Mouse (Mus musculus) T-helper 17 cell (primary cell): ENCODE data around the gene Dpf2.

Experiments
- in situ Hi-C, 2 experiments: fragments of 300-600 bp; cut with MboI, MseI; formaldehyde crosslinking; loops; 1 replicate in 1 of 2; 2 replicates in 1 of 2; pipeline ENCODE4 v1.15.1; 2025; ENCODE audit warnings: high pct_unique_total_duplicates in 2 of 2

Dpf2 gene

DNA sequence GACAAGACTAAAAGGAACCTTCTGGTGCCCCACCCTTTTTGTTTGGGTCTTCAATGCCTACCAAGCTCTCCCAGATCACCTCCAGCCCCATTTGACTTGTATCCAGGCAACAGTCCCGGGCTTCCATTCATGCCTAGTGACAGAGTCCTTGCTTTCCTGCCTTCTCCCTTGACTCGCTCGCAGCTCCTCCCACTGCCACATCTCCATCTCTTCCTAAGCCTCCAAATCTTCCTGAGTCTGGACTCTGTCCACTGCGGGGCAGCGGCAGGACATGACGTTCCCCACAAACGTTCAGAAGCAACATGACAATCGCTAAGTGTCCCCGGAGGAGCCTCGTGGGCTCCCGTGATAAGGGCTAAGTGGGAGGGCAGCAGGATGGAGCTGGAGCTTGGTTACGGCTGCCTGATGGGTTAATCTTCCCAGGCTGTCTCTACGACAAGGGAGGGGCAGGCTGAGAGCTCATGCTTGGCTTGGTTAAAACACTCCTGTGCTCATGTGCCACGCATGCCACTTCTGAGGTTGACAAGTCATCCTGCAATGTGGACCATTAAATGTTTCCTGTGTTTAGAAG is 25.1 kb upstream of the Dpf2 start:
- in situ Hi-C loops, result loop anchor here in 1 of 2 experiments (25.0 kb wide), 1 partner anchor 924 kb away; the partner anchor contains the start of gene Ccdc88b

- in situ Hi-C loops, result loop anchor here in 1 of 2 experiments (25.0 kb wide), 1 partner anchor 925 kb away; the partner anchor contains the start of gene Ccdc88b
These were observed 24.5 kb upstream of the Dpf2 start for GRCm38 (mm10) chr19:5937095-5937835.

DNA sequence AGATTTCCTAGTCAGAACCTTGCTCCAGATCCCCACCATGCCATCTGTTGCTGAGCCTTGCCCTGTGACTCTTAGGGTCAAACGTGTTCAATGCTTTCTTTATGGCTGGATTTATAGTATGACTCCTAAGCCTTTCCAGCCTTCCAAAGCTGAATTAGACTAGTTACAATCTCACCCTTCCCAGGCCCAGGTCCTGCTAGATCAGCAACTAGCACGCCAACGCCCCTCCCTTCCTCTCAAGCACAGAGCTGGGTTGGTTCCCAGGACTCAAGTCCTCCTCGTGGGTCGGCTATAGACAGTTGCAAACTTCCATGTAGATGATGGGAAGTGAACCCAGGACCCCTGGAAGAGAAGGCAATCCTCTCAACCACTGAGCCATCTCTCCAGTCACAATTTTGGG is 22.9 kb upstream of the Dpf2 start:
- in situ Hi-C loops, result loop anchor here in 1 of 2 experiments (25.0 kb wide), 1 partner anchor 927 kb away; the partner anchor contains the start of gene Ccdc88b

DNA sequence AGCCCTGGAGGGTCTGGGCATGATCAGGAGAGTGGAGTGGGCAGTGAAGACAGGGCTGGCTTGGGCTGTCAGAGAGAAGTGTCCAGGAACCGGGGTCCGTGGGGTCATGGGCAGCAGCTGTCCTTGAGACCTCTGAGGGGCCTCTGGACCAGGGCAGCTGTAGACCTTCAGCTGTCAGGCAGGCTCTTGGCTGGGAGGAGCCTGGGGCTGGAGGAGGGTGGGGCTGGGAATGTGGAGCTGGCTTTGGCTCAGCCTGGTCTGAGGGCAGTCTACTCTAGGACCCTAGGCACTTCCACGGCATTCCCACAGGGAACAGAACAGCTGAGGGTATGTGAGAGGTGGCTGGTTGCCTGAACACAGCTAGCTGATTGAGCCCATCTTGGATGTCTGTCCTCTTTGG is 22.5 kb upstream of the Dpf2 start:
- in situ Hi-C loops, result loop anchor here in 1 of 2 experiments (25.0 kb wide), 1 partner anchor 927 kb away; the partner anchor contains the start of gene Ccdc88b

- in situ Hi-C loops, result loop anchor here in 1 of 2 experiments (25.0 kb wide), 1 partner anchor 932 kb away; the partner anchor contains the start of gene Ccdc88b
These were observed 17.1 kb upstream of the Dpf2 start for GRCm38 (mm10) chr19:5929634-5930596.

- in situ Hi-C loops, result loop anchor here in 1 of 2 experiments (25.0 kb wide), 1 partner anchor 934 kb away; the partner anchor contains the start of gene Ccdc88b
These were observed 15.7 kb upstream of the Dpf2 start for GRCm38 (mm10) chr19:5928546-5928945.

GRCm38 (mm10) chr19:5928104-5928503 is 15.3 kb upstream of the Dpf2 start:
- in situ Hi-C loops, result loop anchor here in 1 of 2 experiments (25.0 kb wide), 1 partner anchor 934 kb away; the partner anchor contains the start of gene Ccdc88b

GRCm38 (mm10) chr19:5927532-5927931 is 14.7 kb upstream of the Dpf2 start:
- in situ Hi-C loops, result loop anchor here in 1 of 2 experiments (25.0 kb wide), 1 partner anchor 935 kb away; the partner anchor contains the start of gene Ccdc88b

DNA sequence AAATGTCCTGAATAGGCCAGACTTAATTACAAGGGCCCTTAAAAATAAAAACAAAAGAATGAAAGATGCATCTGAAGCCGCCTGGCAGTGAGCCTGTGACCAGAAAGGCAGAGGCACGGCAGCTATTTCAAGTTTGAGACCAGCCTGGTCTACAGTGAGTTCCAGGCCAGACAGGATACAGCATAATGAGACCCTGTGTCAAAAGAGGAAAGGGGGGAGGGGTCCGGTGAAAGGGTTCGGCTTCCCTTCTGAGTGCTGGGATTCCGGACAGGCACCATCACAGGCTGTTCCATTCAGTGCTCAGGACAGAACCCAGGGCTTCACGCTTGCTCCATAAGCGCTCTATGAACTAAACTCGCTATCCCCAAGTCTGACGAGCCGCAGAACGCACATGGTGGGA is 14.2 kb upstream of the Dpf2 start:
- in situ Hi-C loops, result loop anchor here in 1 of 2 experiments (25.0 kb wide), 1 partner anchor 935 kb away; the partner anchor contains the start of gene Ccdc88b

DNA sequence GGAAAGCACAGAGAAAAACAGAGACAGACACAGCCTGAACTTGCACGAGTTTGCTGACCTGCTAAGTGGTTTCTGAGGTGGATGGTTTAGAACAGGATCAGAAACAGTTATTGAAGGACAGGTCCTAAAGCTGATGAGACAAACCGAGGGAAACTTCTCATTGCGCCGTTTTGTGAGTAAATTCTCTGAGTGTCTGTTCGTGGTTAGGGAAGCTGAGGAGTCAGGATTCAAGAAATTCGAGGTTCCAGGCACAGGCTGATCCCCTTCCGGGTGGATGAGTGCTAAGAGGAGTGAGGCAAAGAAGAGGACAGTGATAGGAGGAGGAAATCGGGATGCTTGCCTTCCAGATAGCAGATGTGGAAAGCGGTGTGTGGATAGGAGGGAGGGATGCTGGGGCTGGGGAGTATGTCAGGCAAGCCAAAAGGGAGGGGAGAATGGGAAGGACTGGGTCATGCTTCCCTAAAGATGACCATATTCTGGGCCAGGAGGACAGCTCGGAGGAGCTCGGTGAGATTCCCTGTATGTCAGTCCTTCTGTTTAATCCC is 12.6 kb upstream of the Dpf2 start:
- in situ Hi-C loops, result loop anchor here in 1 of 2 experiments (25.0 kb wide), 1 partner anchor 937 kb away; the partner anchor contains the start of gene Ccdc88b

DNA sequence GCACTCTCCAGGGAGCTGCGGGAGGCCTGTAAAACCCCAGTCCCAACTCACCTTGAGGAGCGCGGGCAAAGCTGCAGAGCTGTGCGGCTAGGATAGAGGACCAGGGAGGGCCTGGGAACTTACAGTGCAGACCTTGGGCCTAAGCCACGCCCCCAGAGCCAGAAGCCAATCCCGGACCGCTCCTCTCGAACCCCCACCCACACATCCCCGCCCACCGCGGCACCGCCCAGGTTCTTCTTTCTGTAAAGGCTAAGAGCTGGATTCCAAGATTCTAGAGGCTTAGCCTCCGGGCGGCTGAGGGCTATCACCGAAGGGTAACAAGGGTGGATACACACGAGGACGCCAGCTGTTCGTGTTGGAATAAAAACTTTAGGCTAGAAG is 11.9 kb upstream of the Dpf2 start, which contains the start of gene Cdc42ep2:
Cdc42ep2 (minus strand) TSS at position 104 of the 381 bp plus-strand sequence.
- in situ Hi-C loops, result loop anchor here (5.0 to 25.0 kb wide), 3 partner anchors 33 to 938 kb away; partner anchors contain the start of genes Capn1 (in 1 of the 2) and Ccdc88b (in 1 of the 2)

- in situ Hi-C loops, result loop anchor here (5.0 kb wide), 2 partner anchors 33 to 93 kb away; partner anchors contain the start of gene Capn1 (in 1 of the 2)
These were observed 11.3 kb upstream of the Dpf2 start for GRCm38 (mm10) chr19:5923990-5924712.

DNA sequence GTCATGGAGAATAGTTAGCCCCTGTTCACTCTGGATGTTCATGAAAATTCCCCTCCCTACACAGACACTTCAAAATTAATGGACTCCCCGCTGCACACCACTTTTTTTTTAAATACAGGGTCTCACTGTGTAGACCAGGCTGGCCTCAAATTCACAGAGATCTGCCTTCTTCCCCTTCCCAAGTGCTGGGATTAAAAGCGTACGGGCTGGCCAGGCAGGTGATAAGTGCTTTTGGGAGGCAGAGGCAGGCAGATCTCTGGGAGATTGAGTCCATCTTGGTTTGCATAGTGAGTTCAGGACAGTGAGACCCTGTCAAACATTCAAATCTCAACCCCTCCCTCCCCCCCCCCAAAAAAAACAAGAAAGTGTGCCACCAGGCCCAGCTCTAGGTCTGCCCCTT is 10.2 kb upstream of the Dpf2 start:
- in situ Hi-C loops, result loop anchor here (5.0 kb wide), 2 partner anchors 34 to 94 kb away; partner anchors contain the start of gene Capn1 (in 1 of the 2)

- in situ Hi-C loops, result loop anchor here (5.0 kb wide), 2 partner anchors 35 to 95 kb away; partner anchors contain the start of gene Capn1 (in 1 of the 2)
These were observed 9.5 kb upstream of the Dpf2 start for GRCm38 (mm10) chr19:5922119-5922942.

- in situ Hi-C loops, result loop anchor here (5.0 kb wide), 2 partner anchors 36 to 96 kb away; partner anchors contain the start of gene Capn1 (in 1 of the 2)
These were observed 8.9 kb upstream of the Dpf2 start for GRCm38 (mm10) chr19:5921715-5922114.

- in situ Hi-C loops, result no loop called here
These were observed 455 bp downstream of the Dpf2 start for GRCm38 (mm10) chr19:5912103-5913006.

DNA sequence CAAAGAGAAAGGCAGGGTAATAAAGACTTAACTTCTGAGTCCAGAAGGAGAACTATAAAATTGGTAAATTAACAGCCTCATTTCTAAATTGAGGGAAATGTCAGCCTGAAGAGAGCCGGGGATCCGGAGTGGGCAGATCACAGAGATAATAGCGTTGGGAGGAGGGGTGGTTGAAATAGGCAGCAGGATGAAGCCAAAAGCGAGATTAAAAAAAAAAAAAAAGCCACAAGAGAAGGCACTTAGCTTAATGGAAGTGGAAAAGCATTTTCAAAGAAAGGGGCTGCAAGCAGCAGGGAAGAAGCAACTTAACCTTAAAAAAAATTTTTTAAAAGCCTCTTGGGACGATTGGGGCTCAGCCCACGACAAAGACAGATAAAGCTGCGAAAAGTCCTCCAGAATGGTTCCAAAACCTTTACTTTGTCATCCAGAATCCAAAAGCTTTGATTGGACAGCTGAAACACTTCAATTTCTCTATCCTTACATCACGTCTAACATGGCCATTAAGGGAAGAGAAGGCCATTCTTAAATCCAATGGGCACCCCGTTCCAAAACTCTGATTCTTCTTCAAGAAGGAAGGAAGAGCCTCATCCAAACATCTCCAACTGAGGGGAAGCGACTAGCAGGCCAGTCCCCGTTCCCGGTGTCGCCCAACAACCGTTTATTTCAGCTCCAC is 1.2 kb downstream of the Dpf2 start:
- in situ Hi-C loops, result no loop called here
